In the genomic region with DNA sequence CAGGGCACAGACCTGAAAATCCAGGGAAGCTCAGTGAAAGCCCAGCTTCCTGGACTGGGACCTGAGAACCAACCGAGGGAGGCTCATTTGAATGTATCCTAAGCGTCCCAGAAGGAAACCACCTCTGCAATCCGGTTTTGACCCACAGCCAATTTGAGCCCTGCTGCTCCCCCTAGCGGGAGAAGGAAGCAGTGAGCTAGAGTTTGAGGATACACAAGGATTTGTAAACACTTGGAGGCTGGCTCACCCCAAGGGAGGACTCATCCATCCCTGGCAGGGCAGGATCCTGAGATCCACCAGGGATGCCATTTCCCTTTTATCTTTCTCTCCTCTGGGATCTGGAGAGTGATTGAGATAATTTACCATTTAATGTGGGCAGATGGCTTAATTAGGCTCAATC, we compare ENCODE assay signal across 9 mouse cellular contexts. TPM values are rescaled to one million over a fixed set of nuclear protein-coding genes. Genes with fewer than 3 reads are reported as not detected.
DNase-seq lines count a peak whose midpoint lies in the region; ATAC-seq lines count a peak whose summit lies in the region.
"Had no signal": no experiment of that assay in that cellular context is flagged by ENCODE, and none has a peak within 500 bp of the region (broad histone marks: within the 10 kb centered on the region; RNA-seq: fewer than 3 reads in every experiment).

No protein-coding gene starts in this region.

- no peak overlapping the region for H3K27ac ChIP-seq in liver, embryonic 12.5 days
- H3K27ac ChIP-seq in embryonic facial prominence, embryonic 10.5 days (replicated peaks), result no peak overlapping the region
- H3K27ac ChIP-seq in neural tube, embryonic 12.5 days, result no peak overlapping the region
- H3K27ac ChIP-seq: stomach, embryonic 15.5 days had no signal

- 3% methylated on average over 4 of the region's 4 CpGs for WGBS in liver, embryonic 12.5 days (ENCODE audit: insufficient replicate concordance)
- 4% methylated on average over 4 of the region's 4 CpGs for WGBS in embryonic facial prominence, embryonic 10.5 days
- 8% methylated on average over 4 of the region's 4 CpGs for WGBS in neural tube, embryonic 12.5 days

- no peak overlapping the region for H3K4me3 ChIP-seq in liver, embryonic 12.5 days
- no peak overlapping the region for H3K4me3 ChIP-seq in embryonic facial prominence, embryonic 10.5 days
- H3K4me3 ChIP-seq in neural tube, embryonic 12.5 days, result no peak overlapping the region
- H3K4me3 ChIP-seq: stomach, embryonic 15.5 days had no signal

- no peak overlapping the region for H3K4me2 ChIP-seq in liver, embryonic 12.5 days
- no peak overlapping the region for H3K4me2 ChIP-seq in neural tube, embryonic 12.5 days (replicated peaks)
- H3K4me2 ChIP-seq: stomach, embryonic 15.5 days had no signal

- H3K9me3 ChIP-seq in liver, embryonic 12.5 days (replicated peaks), result no peaks in the 10 kb centered on the region
- no peaks in the 10 kb centered on the region for H3K9me3 ChIP-seq in embryonic facial prominence, embryonic 10.5 days
- no peaks in the 10 kb centered on the region for H3K9me3 ChIP-seq in neural tube, embryonic 12.5 days
- H3K9me3 ChIP-seq: stomach, embryonic 15.5 days had no signal

- 0 out of 2 replicates have a peak, but pooled peaks cover 7% of the 10 kb centered on the region for H3K4me1 ChIP-seq in liver, embryonic 12.5 days
- peaks cover 19% of the 10 kb centered on the region for H3K4me1 ChIP-seq in embryonic facial prominence, embryonic 10.5 days
- no peaks in the 10 kb centered on the region for H3K4me1 ChIP-seq in neural tube, embryonic 12.5 days
- H3K4me1 ChIP-seq: stomach, embryonic 15.5 days had no signal

- no peak for ATAC-seq in liver, embryonic 12.5 days
- ATAC-seq in neural tube, embryonic 12.5 days (ENCODE audit: low FRiP score, low read depth), result peak; percentile 48; the same call in 1 of the 2 replicates

- no peak overlapping the region for H3K9ac ChIP-seq in liver, embryonic 12.5 days
- H3K9ac ChIP-seq in neural tube, embryonic 12.5 days, result no peak overlapping the region
- H3K9ac ChIP-seq: stomach, embryonic 15.5 days had no signal

- intact Hi-C loops in heart, postnatal 36 days (cut with DNase I), result loop anchor here (2.0 kb wide), 1 partner anchor 19 kb away; no protein-coding TSS in a partner anchor
- intact Hi-C loops in left cerebral cortex, postnatal 14 days (cut with DNase I), result no loop called here

- peak; percentile 67 for DNase-seq in liver
- DNase-seq in adrenal gland, postnatal 36 days, result peak; percentile 66 to 68
- peak; percentile 75 for DNase-seq in embryonic facial prominence, embryonic 10.5 days (ENCODE audit: low spot score)
- peak; percentile 72 to 76 for DNase-seq in heart, postnatal 36 days
- DNase-seq in left cerebral cortex, postnatal 14 days (ENCODE audit: low spot score in 2 of 2), result peak; percentile 60 to 73
- peak; percentile 85 for DNase-seq in testis, postnatal 10 days (ENCODE audit: low spot score)

- 0 out of 2 replicates have a peak, but pooled peaks cover 4% of the 10 kb centered on the region for H3K27me3 ChIP-seq in liver, embryonic 12.5 days (replicated peaks)
- H3K27me3 ChIP-seq in embryonic facial prominence, embryonic 10.5 days (replicated peaks; ENCODE audit: low read depth, poor library complexity, severe bottlenecking), result no peaks in the 10 kb centered on the region; the same call in none of the 2 replicates
- H3K27me3 ChIP-seq in neural tube, embryonic 12.5 days (replicated peaks), result no peaks in the 10 kb centered on the region

- no peaks in the 10 kb centered on the region for H3K36me3 ChIP-seq in liver, embryonic 12.5 days
- no peaks in the 10 kb centered on the region for H3K36me3 ChIP-seq in embryonic facial prominence, embryonic 10.5 days (replicated peaks)
- H3K36me3 ChIP-seq in neural tube, embryonic 12.5 days, result no peaks in the 10 kb centered on the region
- H3K36me3 ChIP-seq: stomach, embryonic 15.5 days had no signal

RNA-seq across cellular contexts. Expression of gene Rbm15, which starts 45.9 kb away (rescaled TPM):
- polyA plus RNA-seq in liver, embryonic 12.5 days (2016; fragmentation: Nextera tagmentation; extraction: Ambion mirVana), result 13.6 and 14.2 TPM in 2 replicates
- 10 to 100 TPM; 36.5 to 40.8 TPM for total RNA-seq in adrenal gland, postnatal 36 days (2021)
- polyA plus RNA-seq in embryonic facial prominence, embryonic 10.5 days (2016; fragmentation: Nextera tagmentation; extraction: Ambion mirVana), result 21.0 and 21.6 TPM in 2 replicates
- total RNA-seq in heart, postnatal 36 days (2021), result 10 to 100 TPM; 22.5 to 24.4 TPM
- 10 to 100 TPM; 24.5 to 24.6 TPM for total RNA-seq in left cerebral cortex, postnatal 14 days (2021)
- polyA plus RNA-seq in neural tube, embryonic 12.5 days (2016; fragmentation: Nextera tagmentation; extraction: Ambion mirVana), result 10.3 and 14.1 TPM in 2 replicates
